Mouse (Mus musculus): ENCODE measurements at regions not wholly inside any gene's neighbourhood (a gene's known extent, or its start where the extent isn't known, plus 50 kb on each side); places are given as distances from the start of the nearest gene placed in this dataset.

- Histone ChIP-seq H3K9me3 (replicated peaks; ENCODE audit: control insufficient read depth, low read length, poor library complexity, severe bottlenecking) (peaks cover 4% of the 10 kb centered on the region; the same call in 1 of the 2 replicates), H3K36me3 (ENCODE audit: control insufficient read depth, insufficient read depth, low read length) (no peaks in the 10 kb centered on the region), H3K4me2 (ENCODE audit: low read length) (no peak overlapping the region), H3K4me3 (ENCODE audit: low read depth, low read length) (no peak overlapping the region), H3K27me3 (ENCODE audit: control insufficient read depth, insufficient read depth, low read depth, low read length) (no peaks in the 10 kb centered on the region), H3K9ac (ENCODE audit: low read depth, low read length) (no peak overlapping the region), H3K27ac (ENCODE audit: low read length) (no peak overlapping the region), H3K4me1 (ENCODE audit: control insufficient read depth, insufficient read depth, low read length) (no peaks in the 10 kb centered on the region)
- ATAC-seq: no peak
- 91% methylated on average over 7 of the region's 7 CpGs for WGBS
These were observed 70.6 kb downstream of the Npy start for GRCm38 (mm10) chr6:49893113-49893512.

DNA sequence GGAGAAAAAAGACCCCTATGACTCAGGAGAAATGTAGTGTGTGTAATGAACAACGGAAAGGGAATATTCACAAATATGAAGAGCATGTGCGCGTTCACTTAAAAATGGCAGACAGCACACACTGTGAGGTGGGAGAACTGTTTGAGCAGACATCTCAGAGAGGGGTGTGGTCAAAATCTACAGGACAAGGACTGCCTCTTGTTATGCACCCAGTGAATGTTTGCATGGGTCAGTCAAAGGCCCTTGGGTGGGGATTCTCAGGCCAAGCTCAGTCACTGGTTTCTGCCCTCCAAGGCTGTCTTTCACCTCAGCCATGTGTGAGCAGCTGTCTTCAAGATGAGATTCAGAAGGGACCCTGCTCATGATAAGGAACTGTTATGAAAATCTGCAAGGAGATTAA lies 76.6 kb downstream of the Npy start:
- Histone ChIP-seq H3K4me3 (ENCODE audit: low read depth, low read length) (no peak overlapping the region), H3K9ac (ENCODE audit: low read depth, low read length) (no peak overlapping the region), H3K9me3 (replicated peaks; ENCODE audit: control insufficient read depth, low read length, poor library complexity, severe bottlenecking) (peaks cover 4% of the 10 kb centered on the region; the same call in 1 of the 2 replicates), H3K27me3 (ENCODE audit: control insufficient read depth, insufficient read depth, low read depth, low read length) (no peaks in the 10 kb centered on the region), H3K36me3 (ENCODE audit: control insufficient read depth, insufficient read depth, low read length) (no peaks in the 10 kb centered on the region), H3K4me2 (ENCODE audit: low read length) (no peak overlapping the region), H3K27ac (ENCODE audit: low read length) (no peak overlapping the region), H3K4me1 (ENCODE audit: control insufficient read depth, insufficient read depth, low read length) (no peaks in the 10 kb centered on the region)
- no peak for ATAC-seq
- 92% methylated on average over 3 of the region's 3 CpGs for WGBS

- Histone ChIP-seq H3K36me3 (ENCODE audit: control insufficient read depth, insufficient read depth, low read length) (no peaks in the 10 kb centered on the region), H3K27me3 (ENCODE audit: control insufficient read depth, insufficient read depth, low read depth, low read length) (no peaks in the 10 kb centered on the region), H3K4me3 (ENCODE audit: low read depth, low read length) (no peak overlapping the region), H3K4me2 (ENCODE audit: low read length) (no peak overlapping the region), H3K9ac (ENCODE audit: low read depth, low read length) (no peak overlapping the region), H3K4me1 (ENCODE audit: control insufficient read depth, insufficient read depth, low read length) (no peaks in the 10 kb centered on the region), H3K9me3 (replicated peaks; ENCODE audit: control insufficient read depth, low read length, poor library complexity, severe bottlenecking) (no peaks in the 10 kb centered on the region), H3K27ac (ENCODE audit: low read length) (no peak overlapping the region)
- ATAC-seq: no peak
- WGBS: 87% methylated on average over 6 of the region's 6 CpGs
These were observed 79.0 kb downstream of the Npy start for GRCm38 (mm10) chr6:49901512-49901911.

DNA sequence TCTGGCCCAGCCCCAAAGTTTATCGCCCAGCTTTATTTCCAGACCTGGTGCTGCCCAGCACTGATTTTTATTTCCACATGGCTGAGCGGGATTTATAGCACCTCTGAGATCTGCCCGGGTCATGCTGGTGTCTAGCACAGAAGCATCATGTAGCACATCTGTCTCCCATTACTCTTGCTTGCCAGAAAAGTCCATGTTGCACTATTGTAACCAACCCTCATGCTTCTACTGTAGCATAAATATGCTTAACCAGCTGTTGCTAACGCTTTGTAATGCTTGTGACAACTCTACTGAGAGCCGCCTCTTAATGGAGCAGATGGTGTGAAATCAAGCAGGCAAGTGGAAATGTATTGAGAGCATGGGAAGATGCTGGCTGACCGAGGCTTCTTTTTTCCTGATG lies 81.5 kb downstream of the Npy start:
- WGBS: 56% methylated on average over 6 of the region's 6 CpGs
- H3K36me3 ChIP-seq (ENCODE audit: control insufficient read depth, insufficient read depth, low read length): no peaks in the 10 kb centered on the region
- H3K9me3 ChIP-seq (replicated peaks; ENCODE audit: control insufficient read depth, low read length, poor library complexity, severe bottlenecking): no peaks in the 10 kb centered on the region
- H3K9ac ChIP-seq (ENCODE audit: low read depth, low read length): no peak overlapping the region
- H3K27ac ChIP-seq (ENCODE audit: low read length): no peak overlapping the region
- H3K4me2 ChIP-seq (ENCODE audit: low read length): no peak overlapping the region
- H3K27me3 ChIP-seq (ENCODE audit: control insufficient read depth, insufficient read depth, low read depth, low read length): no peaks in the 10 kb centered on the region
- no peak for ATAC-seq
- H3K4me3 ChIP-seq (ENCODE audit: low read depth, low read length): no peak overlapping the region
- no peaks in the 10 kb centered on the region for H3K4me1 ChIP-seq (ENCODE audit: control insufficient read depth, insufficient read depth, low read length)

DNA sequence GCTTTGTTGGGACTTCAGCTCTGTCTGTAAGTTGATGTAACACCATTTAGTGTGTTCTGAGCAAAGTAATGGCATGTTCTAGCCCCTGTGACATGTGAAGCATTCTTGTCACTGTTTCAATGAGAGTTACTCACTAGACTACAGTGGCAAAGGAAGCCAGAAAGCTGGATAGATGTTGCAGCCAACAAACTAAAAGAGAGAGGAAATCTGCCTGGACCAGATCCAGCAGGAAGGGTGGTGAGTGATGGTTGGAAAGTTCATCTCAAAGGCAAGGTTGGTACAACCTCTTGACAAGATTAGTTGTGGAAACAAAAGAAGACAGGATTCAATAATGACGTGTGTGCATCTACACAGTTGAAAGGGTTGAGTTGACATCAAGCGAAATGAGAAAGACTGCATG lies 83.9 kb downstream of the Npy start:
- Histone ChIP-seq H3K27me3 (ENCODE audit: control insufficient read depth, insufficient read depth, low read depth, low read length) (no peaks in the 10 kb centered on the region), H3K4me2 (ENCODE audit: low read length) (no peak overlapping the region), H3K36me3 (ENCODE audit: control insufficient read depth, insufficient read depth, low read length) (no peaks in the 10 kb centered on the region), H3K4me3 (ENCODE audit: low read depth, low read length) (no peak overlapping the region), H3K4me1 (ENCODE audit: control insufficient read depth, insufficient read depth, low read length) (no peaks in the 10 kb centered on the region), H3K9me3 (replicated peaks; ENCODE audit: control insufficient read depth, low read length, poor library complexity, severe bottlenecking) (no peaks in the 10 kb centered on the region), H3K9ac (ENCODE audit: low read depth, low read length) (no peak overlapping the region), H3K27ac (ENCODE audit: low read length) (no peak overlapping the region)
- ATAC-seq: no peak
- 84% methylated on average over 2 of the region's 2 CpGs for WGBS

DNA sequence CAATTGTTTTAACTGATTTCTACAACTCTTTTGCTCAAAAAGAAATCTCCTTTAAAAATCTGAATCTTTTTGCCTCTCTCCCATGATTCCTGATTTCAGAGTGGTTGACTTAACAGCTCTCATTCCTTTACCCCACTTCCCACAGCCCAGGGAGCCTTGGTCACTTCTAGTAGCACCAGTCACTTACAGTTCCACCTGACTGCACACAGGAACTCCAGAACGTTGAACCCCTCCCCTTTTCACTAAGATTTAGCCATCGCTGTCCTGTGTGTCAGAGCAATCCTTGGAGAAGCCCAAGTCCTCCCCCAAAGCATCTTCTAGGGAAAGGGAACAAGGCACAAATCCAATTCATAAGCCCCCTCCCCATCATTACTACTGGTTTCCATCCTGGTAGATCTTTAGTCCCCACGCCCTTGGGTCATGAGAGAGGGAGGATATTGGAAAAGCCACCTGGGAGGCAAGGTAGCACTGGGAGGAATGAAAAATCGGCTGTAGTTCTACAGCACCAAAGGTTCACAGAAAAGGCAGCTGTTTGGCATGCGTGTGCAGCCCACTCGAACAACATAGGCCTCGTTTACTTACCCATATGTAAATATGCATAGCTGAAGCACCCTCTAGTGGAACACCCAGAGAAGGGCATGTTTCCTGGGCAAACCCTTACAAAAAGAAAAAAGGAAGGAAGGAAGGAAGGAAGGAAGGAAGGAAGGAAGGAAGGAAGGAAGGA lies 96.7 kb downstream of the Npy start:
- Histone ChIP-seq H3K9ac (ENCODE audit: low read depth, low read length) (no peak overlapping the region), H3K27me3 (ENCODE audit: control insufficient read depth, insufficient read depth, low read depth, low read length) (no peaks in the 10 kb centered on the region), H3K9me3 (replicated peaks; ENCODE audit: control insufficient read depth, low read length, poor library complexity, severe bottlenecking) (no peaks in the 10 kb centered on the region), H3K4me3 (ENCODE audit: low read depth, low read length) (no peak overlapping the region), H3K36me3 (ENCODE audit: control insufficient read depth, insufficient read depth, low read length) (no peaks in the 10 kb centered on the region), H3K27ac (ENCODE audit: low read length) (no peak overlapping the region), H3K4me2 (ENCODE audit: low read length) (no peak overlapping the region), H3K4me1 (ENCODE audit: control insufficient read depth, insufficient read depth, low read length) (0 out of 2 replicates have a peak, but pooled peaks cover 3% of the 10 kb centered on the region)
- ATAC-seq: no peak
- WGBS: 31% methylated on average over 7 of the region's 7 CpGs

DNA sequence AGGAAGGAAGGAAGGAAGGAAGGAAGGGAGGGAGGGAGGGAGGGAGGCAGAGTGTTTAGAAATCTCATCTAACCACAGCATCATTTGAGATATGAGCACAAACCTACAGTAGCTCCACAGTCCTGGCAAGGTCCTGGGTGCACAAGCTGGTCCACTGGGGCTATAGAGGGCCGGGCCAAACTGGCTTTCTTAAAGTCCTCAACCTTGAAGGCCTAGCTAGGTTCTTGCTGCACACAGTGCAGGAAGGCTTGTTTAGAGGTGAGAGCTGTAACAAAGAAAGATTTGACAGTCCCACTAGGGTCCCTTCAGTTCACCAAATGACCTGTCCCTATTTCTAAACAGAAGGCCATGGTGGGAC lies 97.3 kb downstream of the Npy start:
- H3K27me3 ChIP-seq (ENCODE audit: control insufficient read depth, insufficient read depth, low read depth, low read length): no peaks in the 10 kb centered on the region
- no peak overlapping the region for H3K4me3 ChIP-seq (ENCODE audit: low read depth, low read length)
- no peak for ATAC-seq
- H3K4me1 ChIP-seq (ENCODE audit: control insufficient read depth, insufficient read depth, low read length): 0 out of 2 replicates have a peak, but pooled peaks cover 3% of the 10 kb centered on the region
- WGBS: 80% methylated on average over 1 of the region's 1 CpGs
- no peak overlapping the region for H3K27ac ChIP-seq (ENCODE audit: low read length)
- H3K4me2 ChIP-seq (ENCODE audit: low read length): no peak overlapping the region
- no peaks in the 10 kb centered on the region for H3K36me3 ChIP-seq (ENCODE audit: control insufficient read depth, insufficient read depth, low read length)
- H3K9me3 ChIP-seq (replicated peaks; ENCODE audit: control insufficient read depth, low read length, poor library complexity, severe bottlenecking): no peaks in the 10 kb centered on the region
- H3K9ac ChIP-seq (ENCODE audit: low read depth, low read length): no peak overlapping the region

DNA sequence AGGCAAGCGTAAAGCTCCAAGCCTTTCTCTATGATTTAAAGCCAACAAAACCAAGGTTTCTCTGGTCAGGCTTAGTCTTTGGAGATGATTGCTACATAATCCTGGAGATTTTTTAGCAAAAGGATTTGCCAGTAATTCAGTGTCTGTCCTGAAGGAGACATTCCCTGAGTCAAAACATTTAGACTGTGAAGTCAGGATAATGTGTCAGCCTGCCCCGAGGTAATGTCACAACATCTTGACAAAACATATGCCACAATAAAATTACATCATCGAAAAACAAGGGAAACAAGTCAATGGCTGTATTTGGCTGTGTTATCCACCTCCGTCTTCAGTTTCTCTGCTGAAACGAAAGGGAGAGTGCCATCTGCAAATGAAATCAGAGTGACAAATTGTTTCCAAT lies 101.8 kb downstream of the Npy start:
- ATAC-seq: no peak
- Histone ChIP-seq H3K27me3 (ENCODE audit: control insufficient read depth, insufficient read depth, low read depth, low read length) (no peaks in the 10 kb centered on the region), H3K27ac (ENCODE audit: low read length) (no peak overlapping the region)

GRCm38 (mm10) chr6:49928075-49928474 lies 105.6 kb downstream of the Npy start:
- Histone ChIP-seq H3K4me3 (ENCODE audit: low read depth, low read length) (no peak overlapping the region), H3K27ac (ENCODE audit: low read length) (no peak overlapping the region), H3K4me1 (ENCODE audit: control insufficient read depth, insufficient read depth, low read length) (no peaks in the 10 kb centered on the region), H3K9me3 (replicated peaks; ENCODE audit: control insufficient read depth, low read length, poor library complexity, severe bottlenecking) (no peaks in the 10 kb centered on the region), H3K36me3 (ENCODE audit: control insufficient read depth, insufficient read depth, low read length) (no peaks in the 10 kb centered on the region), H3K27me3 (ENCODE audit: control insufficient read depth, insufficient read depth, low read depth, low read length) (no peaks in the 10 kb centered on the region), H3K4me2 (ENCODE audit: low read length) (no peak overlapping the region), H3K9ac (ENCODE audit: low read depth, low read length) (no peak overlapping the region)
- no peak for ATAC-seq
- 82% methylated on average over 4 of the region's 4 CpGs for WGBS

More for the DNA sequence above, 101.8 kb downstream of the Npy start:
- WGBS: 82% methylated on average over 5 of the region's 5 CpGs
- 0 out of 2 replicates have a peak, but pooled peaks cover under 1% of the 10 kb centered on the region for H3K4me1 ChIP-seq (ENCODE audit: control insufficient read depth, insufficient read depth, low read length)
- H3K4me3 ChIP-seq (ENCODE audit: low read depth, low read length): no peak overlapping the region
- no peaks in the 10 kb centered on the region for H3K36me3 ChIP-seq (ENCODE audit: control insufficient read depth, insufficient read depth, low read length)
- H3K9ac ChIP-seq (ENCODE audit: low read depth, low read length): no peak overlapping the region
- H3K9me3 ChIP-seq (replicated peaks; ENCODE audit: control insufficient read depth, low read length, poor library complexity, severe bottlenecking): no peaks in the 10 kb centered on the region
- H3K4me2 ChIP-seq (ENCODE audit: low read length): no peak overlapping the region
